Mouse (Mus musculus): ENCODE results near the gene Gm10256. TPM values are rescaled to one million over a fixed set of nuclear protein-coding genes. Genes with fewer than 3 reads are reported as not detected.
"Not testable (repeated sequence)": the region's sequence is repeated elsewhere in the genome, so short reads cannot be mapped to it uniquely, and the experiment has no call there.

Gm10256 gene
- not detected in 2 replicates for polyA plus RNA-seq (2015; fragmentation: Nextera tagmentation; extraction: Ambion mirVana)

DNA sequence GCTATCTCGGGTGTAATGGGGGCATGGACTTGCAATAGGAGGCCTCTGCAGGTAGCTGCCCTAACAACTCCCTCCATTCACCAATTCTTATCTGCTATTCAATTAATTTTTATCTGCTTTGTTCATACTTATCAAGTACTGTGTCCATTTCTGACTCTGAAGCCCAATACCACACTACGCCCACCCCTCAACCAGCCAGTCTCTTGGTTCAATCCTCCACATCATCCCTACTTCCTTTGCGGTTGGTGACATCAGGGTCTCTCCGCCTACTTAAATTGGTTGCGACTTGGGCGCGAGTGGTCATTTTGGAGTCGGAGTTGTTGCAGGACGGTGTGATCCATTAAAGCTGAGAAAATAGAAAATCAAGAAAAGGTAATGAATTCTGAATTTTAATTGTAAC lies at the start of gene Gm10256, which contains the start of gene Rbmy:
Gene Gm10256 (plus strand): TSS at position 320 of the 400 bp plus-strand sequence.
Gene Rbmy (plus strand): TSS at position 301 of the 400 bp plus-strand sequence.
- ATAC-seq; H3K9me3 ChIP-seq; H3K36me3 ChIP-seq; H3K27me3 ChIP-seq; H3K4me3 ChIP-seq (replicated peaks); H3K4me1 ChIP-seq (replicated peaks); H3K9ac ChIP-seq (replicated peaks); H3K4me2 ChIP-seq (replicated peaks); H3K27ac ChIP-seq: not testable (repeated sequence)
- no CpG with 5 or more reads among the region's 9 CpGs for WGBS

DNA sequence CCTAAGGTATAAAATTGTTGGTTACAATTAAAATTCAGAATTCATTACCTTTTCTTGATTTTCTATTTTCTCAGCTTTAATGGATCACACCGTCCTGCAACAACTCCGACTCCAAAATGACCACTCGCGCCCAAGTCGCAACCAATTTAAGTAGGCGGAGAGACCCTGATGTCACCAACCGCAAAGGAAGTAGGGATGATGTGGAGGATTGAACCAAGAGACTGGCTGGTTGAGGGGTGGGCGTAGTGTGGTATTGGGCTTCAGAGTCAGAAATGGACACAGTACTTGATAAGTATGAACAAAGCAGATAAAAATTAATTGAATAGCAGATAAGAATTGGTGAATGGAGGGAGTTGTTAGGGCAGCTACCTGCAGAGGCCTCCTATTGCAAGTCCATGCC lies 34.4 kb upstream of the Gm10256 start, which contains the start of gene Gm4064:
Gene Gm4064 (minus strand): TSS at position 101 of the 400 bp plus-strand sequence.
- not testable (repeated sequence) for H3K4me1 ChIP-seq (replicated peaks); H3K4me3 ChIP-seq (replicated peaks); ATAC-seq; H3K4me2 ChIP-seq (replicated peaks); H3K27me3 ChIP-seq; H3K9ac ChIP-seq (replicated peaks); H3K9me3 ChIP-seq; H3K36me3 ChIP-seq; H3K27ac ChIP-seq
- no CpG with 5 or more reads among the region's 8 CpGs for WGBS

DNA sequence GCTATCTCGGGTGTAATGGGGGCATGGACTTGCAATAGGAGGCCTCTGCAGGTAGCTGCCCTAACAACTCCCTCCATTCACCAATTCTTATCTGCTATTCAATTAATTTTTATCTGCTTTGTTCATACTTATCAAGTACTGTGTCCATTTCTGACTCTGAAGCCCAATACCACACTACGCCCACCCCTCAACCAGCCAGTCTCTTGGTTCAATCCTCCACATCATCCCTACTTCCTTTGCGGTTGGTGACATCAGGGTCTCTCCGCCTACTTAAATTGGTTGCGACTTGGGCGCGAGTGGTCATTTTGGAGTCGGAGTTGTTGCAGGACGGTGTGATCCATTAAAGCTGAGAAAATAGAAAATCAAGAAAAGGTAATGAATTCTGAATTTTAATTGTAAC lies 70.2 kb downstream of the Gm10256 start, which contains the start of gene Gm10352:
Gene Gm10352 (plus strand): TSS at position 301 of the 400 bp plus-strand sequence.
- no CpG with 5 or more reads among the region's 9 CpGs for WGBS
- not testable (repeated sequence) for ATAC-seq

More for the DNA sequence above, 70.2 kb downstream of the Gm10256 start, which contains the start of gene Gm10352:
- H3K27ac ChIP-seq; H3K4me1 ChIP-seq (replicated peaks); H3K4me3 ChIP-seq (replicated peaks); H3K4me2 ChIP-seq (replicated peaks); H3K9me3 ChIP-seq; H3K9ac ChIP-seq (replicated peaks); H3K27me3 ChIP-seq; H3K36me3 ChIP-seq: not testable (repeated sequence)

Other genes starting within 250 kb of the Gm10256 start
- not detected in 2 replicates for gene H2al2c, start 231.6 kb upstream of the Gm10256 start, polyA plus RNA-seq (2015; fragmentation: Nextera tagmentation; extraction: Ambion mirVana)
- gene Sry, start 167.0 kb upstream of the Gm10256 start, polyA plus RNA-seq (2015; fragmentation: Nextera tagmentation; extraction: Ambion mirVana) = not detected in 2 replicates
- not detected in 2 replicates for gene H2al2b, start 110.0 kb upstream of the Gm10256 start, polyA plus RNA-seq (2015; fragmentation: Nextera tagmentation; extraction: Ambion mirVana)
- gene Gm4064, start 34.5 kb upstream of the Gm10256 start, polyA plus RNA-seq (2015; fragmentation: Nextera tagmentation; extraction: Ambion mirVana) = not detected in 2 replicates
- not detected in 2 replicates for gene Rbmy, start within 50 bp of the Gm10256 start, polyA plus RNA-seq (2015; fragmentation: Nextera tagmentation; extraction: Ambion mirVana)
- gene Gm10352, start 70.3 kb downstream of the Gm10256 start, polyA plus RNA-seq (2015; fragmentation: Nextera tagmentation; extraction: Ambion mirVana) = not detected in 2 replicates
- not detected in 2 replicates for gene Gm29289, start 101.9 kb downstream of the Gm10256 start, polyA plus RNA-seq (2015; fragmentation: Nextera tagmentation; extraction: Ambion mirVana)